Mouse (Mus musculus) spleen, postnatal 36 days (tissue): ENCODE measurements around the gene Rgs19.

Experiments
- DNase-seq, 2 experiments: peaks; one replicate each; pipeline ENCODE4 v3.0.0; 2022; ENCODE audit warnings: low spot score in 2 of 2, mixed read lengths in 1 of 2

Gene Rgs19

GRCm38 (mm10) chr2:181683381-181683780 lies 10.4 kb downstream of the Rgs19 start:
- DNase-seq, result no peak

- DNase-seq, result no peak
These were observed 11.8 kb downstream of the Rgs19 start for GRCm38 (mm10) chr2:181681978-181682377.

GRCm38 (mm10) chr2:181680716-181681117 lies 13.1 kb downstream of the Rgs19 start:
- DNase-seq, result no peak

GRCm38 (mm10) chr2:181679951-181680715 lies 13.6 kb downstream of the Rgs19 start, which contains the start of gene Tcea2:
TSS of gene Tcea2 (plus strand) at chr2:181680310.
- DNase-seq, result peak; percentile 70 to 73

- peak; percentile 78 to 81 for DNase-seq
These were observed 15.0 kb downstream of the Rgs19 start for GRCm38 (mm10) chr2:181678780-181679179.

- no peak for DNase-seq
These were observed 16.1 kb downstream of the Rgs19 start for GRCm38 (mm10) chr2:181677755-181678098.

- DNase-seq, result no peak
These were observed 16.6 kb downstream of the Rgs19 start for GRCm38 (mm10) chr2:181677096-181677754.

- DNase-seq, result no peak
These were observed 17.4 kb downstream of the Rgs19 start for GRCm38 (mm10) chr2:181676424-181676823.

GRCm38 (mm10) chr2:181675454-181675853 lies 18.3 kb downstream of the Rgs19 start:
- peak in 1 of 2 experiments; percentile 30 for DNase-seq

GRCm38 (mm10) chr2:181674934-181675333 lies 18.8 kb downstream of the Rgs19 start:
- DNase-seq, result no peak

- no peak for DNase-seq
These were observed 20.3 kb downstream of the Rgs19 start for GRCm38 (mm10) chr2:181673501-181673900.

GRCm38 (mm10) chr2:181671984-181672383 lies 21.8 kb downstream of the Rgs19 start:
- no peak for DNase-seq

- no peak for DNase-seq
These were observed 22.5 kb downstream of the Rgs19 start, which contains the start of gene Sox18 for GRCm38 (mm10) chr2:181671326-181671725. TSS of gene Sox18 (minus strand) at chr2:181671640.

GRCm38 (mm10) chr2:181670913-181671311 lies 22.9 kb downstream of the Rgs19 start:
- DNase-seq, result no peak

- DNase-seq, result no peak
These were observed 23.4 kb downstream of the Rgs19 start for GRCm38 (mm10) chr2:181670285-181670912.

- DNase-seq, result no peak
These were observed 30.5 kb downstream of the Rgs19 start for GRCm38 (mm10) chr2:181663298-181663630.

- no peak for DNase-seq
These were observed 31.0 kb downstream of the Rgs19 start for GRCm38 (mm10) chr2:181662620-181663297.

GRCm38 (mm10) chr2:181659609-181660055 lies 34.1 kb downstream of the Rgs19 start:
- DNase-seq, result peak; percentile 65 to 73

- no peak for DNase-seq
These were observed 34.7 kb downstream of the Rgs19 start for GRCm38 (mm10) chr2:181658930-181659555.

- no peak for DNase-seq
These were observed 35.2 kb downstream of the Rgs19 start for GRCm38 (mm10) chr2:181658528-181658927.

GRCm38 (mm10) chr2:181657441-181657840 lies 36.3 kb downstream of the Rgs19 start:
- no peak for DNase-seq

GRCm38 (mm10) chr2:181656734-181657133 lies 37.0 kb downstream of the Rgs19 start, which contains the start of gene Gm29797:
TSS of gene Gm29797 (plus strand) at chr2:181657034.
- no peak for DNase-seq
